Mouse (Mus musculus) thymus, adult 2 months (tissue): ENCODE results near the gene Kcnc4.

ENCODE experiments used
- CTCF ChIP-seq: fragments of 200-500 bp; IDR thresholded peaks from 2 replicates; pipeline ENCODE4 v1.5.1; 2012; ENCODE audit warnings: mild to moderate bottlenecking, control low read depth, low read length, moderate library complexity, borderline replicate concordance; ENCODE audit not compliant: control insufficient read depth, poor library complexity, insufficient read depth; ENCODE audit errors: extremely low read depth
- POLR2A ChIP-seq: fragments of 200-500 bp; IDR thresholded peaks from 2 replicates; pipeline ENCODE4 v1.6.1; 2012; ENCODE audit warnings: mild to moderate bottlenecking, low read length, control low read depth, moderate library complexity; ENCODE audit not compliant: control insufficient read depth, poor library complexity, insufficient read depth; ENCODE audit errors: extremely low read depth

- TF ChIP-seq CTCF (peak; percentile 46; the same call in 1 of the 2 replicates), POLR2A (no peak)
Measured at GRCm38 (mm10) chr3:107466577-107466976, 7.2 kb upstream of the Kcnc4 start.
